Mouse (Mus musculus): ENCODE measurements at regions not wholly inside any gene's neighbourhood (a gene's known extent, or its start where the extent isn't known, plus 50 kb on each side); places are given as distances from the start of the nearest gene placed in this dataset.

GRCm38 (mm10) chr15:38579481-38579880 lies 1154.1 kb downstream of the 4930447A16Rik start:
- TF ChIP-seq CHD2 (IDR thresholded peaks at IDR 0.05; ENCODE audit: low read length) (no peak), TCF12 (IDR thresholded peaks at IDR 0.05; ENCODE audit: low read depth, low read length) (no peak), ZKSCAN1 (IDR thresholded peaks at IDR 0.05; ENCODE audit: borderline replicate concordance, low read depth, low read length) (no peak), RAD21 (IDR thresholded peaks at IDR 0.05; ENCODE audit: low read depth, low read length) (no peak), KAT2A (IDR thresholded peaks at IDR 0.05; ENCODE audit: insufficient replicate concordance, low read length) (no peak), CTCF (conservative IDR thresholded peaks at IDR 0.05 in 1 of 2, IDR thresholded peaks at IDR 0.05 in 1 of 2; ENCODE audit: low read depth in 2 of 2, low read length in 2 of 2) (no peak), EP300 (IDR thresholded peaks at IDR 0.05; ENCODE audit: low read length) (no peak), TBP (conservative IDR thresholded peaks at IDR 0.05; ENCODE audit: low read depth, low read length) (no peak), ZNF384 (IDR thresholded peaks at IDR 0.05; ENCODE audit: low read depth, low read length) (no peak), HCFC1 (IDR thresholded peaks at IDR 0.05; ENCODE audit: low read depth, low read length) (no peak), MAFK (IDR thresholded peaks at IDR 0.05; ENCODE audit: insufficient replicate concordance, low read length) (no peak), SIN3A (IDR thresholded peaks at IDR 0.05; ENCODE audit: low read length) (no peak), USF2 (conservative IDR thresholded peaks at IDR 0.05; ENCODE audit: low read depth, low read length) (no peak), POLR2AphosphoS2 (IDR thresholded peaks at IDR 0.05; ENCODE audit: low read depth, low read length) (no peak), ZMIZ1 (IDR thresholded peaks at IDR 0.05; ENCODE audit: low read depth, low read length) (no peak), POLR2A (IDR thresholded peaks at IDR 0.05; ENCODE audit: low read depth, low read length) (no peak), MXI1 (IDR thresholded peaks at IDR 0.05; ENCODE audit: low read depth, low read length) (no peak), NRF1 (IDR thresholded peaks at IDR 0.05; ENCODE audit: low read depth, low read length) (no peak), MYC (IDR thresholded peaks at IDR 0.05; ENCODE audit: low read depth, low read length) (no peak), RCOR1 (conservative IDR thresholded peaks at IDR 0.05; ENCODE audit: low read depth, low read length) (no peak)
- no peak overlapping the region for H3K4me3 ChIP-seq (replicated peaks in 1 of 3; ENCODE audit: low read depth in 2 of 3, low read length in 2 of 3, poor library complexity in 1 of 3)
- DNase-seq (ENCODE audit: extremely low read depth), result no peak
- H3K27ac ChIP-seq (ENCODE audit: insufficient read depth, low read depth), result no peak overlapping the region
- peaks cover 0 to 5% of the 10 kb centered on the region in 2 experiments; a peak in 2 of 4 replicates for H3K4me1 ChIP-seq (ENCODE audit: control insufficient read depth in 1 of 2, insufficient read depth in 2 of 2)
- H3K4me2 ChIP-seq (ENCODE audit: insufficient read depth, low read depth, poor library complexity, severe bottlenecking), result no peak overlapping the region
- dilution Hi-C loops (cut with MboI; ENCODE audit: extremely low pct_ligation_motif_present, extremely low pct_unique_long_range_greater_than_20kb, low sequenced_read_pairs), result no loop called here
- H3K27me3 ChIP-seq (replicated peaks), result no peaks in the 10 kb centered on the region
- H3K79me2 ChIP-seq (replicated peaks; ENCODE audit: control insufficient read depth, extremely low read depth, insufficient read depth, poor library complexity, severe bottlenecking), result no peaks in the 10 kb centered on the region
- no peaks in the 10 kb centered on the region for H3K9me3 ChIP-seq (replicated peaks; ENCODE audit: low read length)
- H3K9ac ChIP-seq (ENCODE audit: insufficient read depth, low read depth), result no peak overlapping the region
- H3K36me3 ChIP-seq (replicated peaks in 1 of 2; ENCODE audit: control insufficient read depth in 1 of 2, insufficient read depth in 1 of 2, low read length in 1 of 2), result no peaks in the 10 kb centered on the region
- in situ Hi-C loops (cut with MboI; ENCODE audit: low pct_ligation_motif_present, low pct_unique_long_range_greater_than_20kb, low sequenced_read_pairs), result no loop called here

- no peak for TF ChIP-seq NELFE (IDR thresholded peaks at IDR 0.05; ENCODE audit: low read depth, low read length)
- no peak for TF ChIP-seq SIN3A (IDR thresholded peaks at IDR 0.05; ENCODE audit: low read length)
- no peak for TF ChIP-seq RCOR1 (conservative IDR thresholded peaks at IDR 0.05; ENCODE audit: low read depth, low read length)
- TF ChIP-seq USF2 (conservative IDR thresholded peaks at IDR 0.05; ENCODE audit: low read depth, low read length), result no peak
- no peak for TF ChIP-seq TBP (conservative IDR thresholded peaks at IDR 0.05; ENCODE audit: low read depth, low read length)
- no peak for TF ChIP-seq CHD2 (IDR thresholded peaks at IDR 0.05; ENCODE audit: low read length)
- no peak for TF ChIP-seq MAX (IDR thresholded peaks at IDR 0.05; ENCODE audit: low read length)
- TF ChIP-seq POLR2AphosphoS2 (IDR thresholded peaks at IDR 0.05; ENCODE audit: low read depth, low read length), result no peak
- no peak for TF ChIP-seq SMC3 (IDR thresholded peaks at IDR 0.05; ENCODE audit: low read depth, low read length)
- TF ChIP-seq MAZ (IDR thresholded peaks at IDR 0.05; ENCODE audit: low read depth, low read length), result no peak
- TF ChIP-seq E2F4 (IDR thresholded peaks at IDR 0.05; ENCODE audit: insufficient replicate concordance, low read depth, low read length), result no peak
- no peak for TF ChIP-seq USF1 (IDR thresholded peaks at IDR 0.05; ENCODE audit: low read depth, low read length)
- H3K4me1 ChIP-seq (ENCODE audit: control insufficient read depth in 1 of 2, insufficient read depth in 2 of 2), result no peaks in the 10 kb centered on the region
- dilution Hi-C loops (cut with MboI; ENCODE audit: extremely low pct_ligation_motif_present, extremely low pct_unique_long_range_greater_than_20kb, low sequenced_read_pairs), result no loop called here
- no peaks in the 10 kb centered on the region for H3K79me2 ChIP-seq (replicated peaks; ENCODE audit: control insufficient read depth, extremely low read depth, insufficient read depth, poor library complexity, severe bottlenecking)
- H3K4me2 ChIP-seq (ENCODE audit: insufficient read depth, low read depth, poor library complexity, severe bottlenecking), result no peak overlapping the region
- H3K9ac ChIP-seq (ENCODE audit: insufficient read depth, low read depth), result no peak overlapping the region
- no peak overlapping the region for H3K4me3 ChIP-seq (replicated peaks in 1 of 3; ENCODE audit: low read depth in 2 of 3, low read length in 2 of 3, poor library complexity in 1 of 3)
- no peaks in the 10 kb centered on the region for H3K27me3 ChIP-seq (replicated peaks)
- in situ Hi-C loops (cut with MboI; ENCODE audit: low pct_ligation_motif_present, low pct_unique_long_range_greater_than_20kb, low sequenced_read_pairs), result no loop called here
- H3K36me3 ChIP-seq (replicated peaks in 1 of 2; ENCODE audit: control insufficient read depth in 1 of 2, insufficient read depth in 1 of 2, low read length in 1 of 2), result no peaks in the 10 kb centered on the region
- no peak overlapping the region for H3K27ac ChIP-seq (ENCODE audit: insufficient read depth, low read depth)
- no peak for DNase-seq (ENCODE audit: extremely low read depth)
- no peaks in the 10 kb centered on the region for H3K9me3 ChIP-seq (replicated peaks; ENCODE audit: low read length)
Measured at GRCm38 (mm10) chr15:38583500-38583899, 1158.1 kb downstream of the 4930447A16Rik start.
